In the genomic region with DNA sequence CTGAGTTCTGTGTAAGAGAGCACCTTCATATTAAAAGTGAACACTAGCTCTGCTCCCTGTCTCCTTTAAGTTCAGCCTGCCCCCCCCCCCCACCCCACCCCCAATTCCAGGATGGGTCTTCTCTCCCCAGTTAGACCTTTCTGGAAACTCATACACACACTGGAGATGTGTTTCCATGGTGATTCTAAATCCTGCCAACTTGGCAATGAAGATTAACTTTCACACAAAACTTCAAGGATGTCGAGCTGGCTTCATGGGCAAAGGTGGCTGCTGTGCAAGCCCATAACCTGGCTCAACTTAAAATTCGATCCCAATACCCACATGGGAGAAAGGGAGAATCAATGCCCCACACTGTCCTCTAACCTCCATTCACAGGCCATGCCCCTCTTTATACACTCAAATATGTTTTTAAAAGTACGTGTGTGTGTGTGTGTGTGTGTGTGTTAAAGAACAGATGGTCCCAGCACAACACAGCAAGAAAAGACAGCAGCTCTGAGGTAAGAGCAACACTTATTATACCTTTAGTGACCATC, we compare ENCODE assay signal across 9 mouse cellular contexts. TPM values are rescaled to one million over a fixed set of nuclear protein-coding genes. Genes with fewer than 3 reads are reported as not detected.
DNase-seq lines count a peak whose midpoint lies in the region; ATAC-seq and TF ChIP-seq lines count a peak whose summit lies in the region.
"Had no signal": no experiment of that assay in that cellular context is flagged by ENCODE, and none has a peak within 500 bp of the region (broad histone marks: within the 10 kb centered on the region; RNA-seq: fewer than 3 reads in every experiment).

No protein-coding gene starts in this region.

- peaks cover 34% of the 10 kb centered on the region for H3K79me2 ChIP-seq in CH12.LX (replicated peaks; ENCODE audit: control insufficient read depth, extremely low read depth, insufficient read depth, poor library complexity, severe bottlenecking)

- H3K4me2 ChIP-seq in CH12.LX (ENCODE audit: insufficient read depth, low read depth, poor library complexity, severe bottlenecking) = peak overlapping the region; percentile 67; the same call in 1 of the 2 replicates
- peak overlapping the region; percentile 79 for H3K4me2 ChIP-seq in forebrain, embryonic 14.5 days (ENCODE audit: low read length)
- peak overlapping the region; percentile 90 for H3K4me2 ChIP-seq in liver, embryonic 12.5 days

- peak overlapping the region; percentile 67 for H3K9ac ChIP-seq in CH12.LX (ENCODE audit: insufficient read depth, low read depth)
- H3K9ac ChIP-seq in forebrain, embryonic 14.5 days (ENCODE audit: low read length) = peak overlapping the region; percentile 79
- peak overlapping the region; percentile 77 for H3K9ac ChIP-seq in liver, embryonic 12.5 days

- no peak overlapping the region for H3K27ac ChIP-seq in CH12.LX (ENCODE audit: insufficient read depth, low read depth)
- peak overlapping the region; percentile 97 for H3K27ac ChIP-seq in forebrain, embryonic 14.5 days (ENCODE audit: low read depth, low read length)
- H3K27ac ChIP-seq in liver, embryonic 12.5 days = peak overlapping the region; percentile 90

- TF ChIP-seq RAD21 in CH12.LX (IDR thresholded peaks at IDR 0.05; ENCODE audit: low read depth, low read length) = no peak

- peaks cover 19 to 50% of the 10 kb centered on the region in 2 experiments for H3K36me3 ChIP-seq in CH12.LX (replicated peaks in 1 of 2; ENCODE audit: control insufficient read depth in 1 of 2, insufficient read depth in 1 of 2, low read length in 1 of 2)
- peaks cover 22% of the 10 kb centered on the region for H3K36me3 ChIP-seq in forebrain, embryonic 14.5 days (ENCODE audit: control insufficient read depth, insufficient read depth, low read length)
- peaks cover 42% of the 10 kb centered on the region for H3K36me3 ChIP-seq in liver, embryonic 12.5 days

- no peaks in the 10 kb centered on the region for H3K9me3 ChIP-seq in CH12.LX (replicated peaks; ENCODE audit: low read length)
- no peaks in the 10 kb centered on the region for H3K9me3 ChIP-seq in forebrain, embryonic 14.5 days (replicated peaks; ENCODE audit: control insufficient read depth, low read length)
- no peaks in the 10 kb centered on the region for H3K9me3 ChIP-seq in liver, embryonic 12.5 days (replicated peaks)

- no peak for TF ChIP-seq EP300 in CH12.LX (IDR thresholded peaks at IDR 0.05; ENCODE audit: low read length)

- H3K4me3 ChIP-seq in CH12.LX (replicated peaks in 1 of 3; ENCODE audit: low read depth in 2 of 3, low read length in 2 of 3, poor library complexity in 1 of 3) = peak overlapping the region in 1 of 3 experiments; percentile 93
- H3K4me3 ChIP-seq in forebrain, embryonic 14.5 days (ENCODE audit: low read depth, low read length) = peak overlapping the region; percentile 80
- peak overlapping the region; percentile 88 for H3K4me3 ChIP-seq in liver, embryonic 12.5 days

- TF ChIP-seq POLR2A in CH12.LX (IDR thresholded peaks at IDR 0.05; ENCODE audit: low read depth, low read length) = no peak

- no peak for ATAC-seq in forebrain, embryonic 14.5 days
- ATAC-seq in liver, embryonic 12.5 days = no peak

- dilution Hi-C loops in CH12.LX (cut with MboI; ENCODE audit: extremely low pct_ligation_motif_present, extremely low pct_unique_long_range_greater_than_20kb, low sequenced_read_pairs) = no loop called here

- no peaks in the 10 kb centered on the region for H3K27me3 ChIP-seq in CH12.LX (replicated peaks)
- H3K27me3 ChIP-seq in forebrain, embryonic 14.5 days (replicated peaks; ENCODE audit: control insufficient read depth, insufficient read depth, low read length) = no peaks in the 10 kb centered on the region
- no peaks in the 10 kb centered on the region for H3K27me3 ChIP-seq in liver, embryonic 12.5 days (replicated peaks)

- no peak for TF ChIP-seq CTCF in CH12.LX (conservative IDR thresholded peaks at IDR 0.05 in 1 of 2, IDR thresholded peaks at IDR 0.05 in 1 of 2; ENCODE audit: low read depth in 2 of 2, low read length in 2 of 2)

- WGBS in forebrain, embryonic 14.5 days = 41% methylated on average over 3 of the region's 3 CpGs
- WGBS in liver, embryonic 12.5 days (ENCODE audit: insufficient replicate concordance) = 68% methylated on average over 3 of the region's 3 CpGs

- peaks cover 21 to 64% of the 10 kb centered on the region in 2 experiments for H3K4me1 ChIP-seq in CH12.LX (ENCODE audit: control insufficient read depth in 1 of 2, insufficient read depth in 2 of 2)
- peaks cover 29% of the 10 kb centered on the region for H3K4me1 ChIP-seq in forebrain, embryonic 14.5 days (ENCODE audit: control insufficient read depth, insufficient read depth, low read length)
- peaks cover 50% of the 10 kb centered on the region for H3K4me1 ChIP-seq in liver, embryonic 12.5 days

- in situ Hi-C loops in CH12.LX (cut with MboI; ENCODE audit: low pct_ligation_motif_present, low pct_unique_long_range_greater_than_20kb, low sequenced_read_pairs) = no loop called here

- DNase-seq in heart, adult 11 months = peak; percentile 58
- no peak for DNase-seq in heart, postnatal 4 days
- no peak for DNase-seq in CH12.LX (ENCODE audit: extremely low read depth)
- DNase-seq in forebrain, embryonic 14.5 days (ENCODE audit: low spot score) = peak; percentile 54
- DNase-seq in right cerebral cortex, postnatal 10 days (ENCODE audit: low spot score in 2 of 2) = no peak
- no peak for DNase-seq in urinary bladder, adult 18-20 months (ENCODE audit: low spot score in 2 of 2)
- DNase-seq in right cerebral cortex, postnatal 4 days = no peak

TF ChIP-seq in CH12.LX, 34 proteins besides CTCF, POLR2A, EP300 and RAD21:
- TF ChIP-seq MYC (IDR thresholded peaks at IDR 0.05; ENCODE audit: low read depth, low read length) = no peak
- TF ChIP-seq CHD2 (IDR thresholded peaks at IDR 0.05; ENCODE audit: low read length) = no peak

RNA-seq across cellular contexts. Expression of gene Ppp6r1, which starts 1.2 kb away (rescaled TPM):
- total RNA-seq in heart, postnatal 4 days (2021) = 10 to 100 TPM; 79.1 to 81.3 TPM
- total RNA-seq in CH12.LX (2012; rRNA removed) (85.6 and 91.2 TPM in 2 replicates), CH12.LX (2014; rRNA removed) (53.0 and 59.2 TPM in 2 replicates)
- 108 and 118 TPM in 2 replicates for polyA plus RNA-seq in CH12.LX (2012; ENCODE audit: insufficient read length, low read depth)
- polyA plus RNA-seq in forebrain, embryonic 14.5 days (2014; fragmentation: Nextera tagmentation; extraction: Ambion mirVana) = 4.4 and 5.3 TPM in 2 replicates
- polyA plus RNA-seq in liver, embryonic 12.5 days (2016; fragmentation: Nextera tagmentation; extraction: Ambion mirVana) = 12.0 and 12.7 TPM in 2 replicates

RNA-seq across cellular contexts. Expression of gene Hspbp1, which starts 24.9 kb away (rescaled TPM):
- 10 to 100 TPM; 51.5 to 54.7 TPM for total RNA-seq in heart, postnatal 4 days (2021)
- total RNA-seq in CH12.LX (2012; rRNA removed) = 131 and 136 TPM in 2 replicates
- total RNA-seq in CH12.LX (2014; rRNA removed) = 92.3 and 98.8 TPM in 2 replicates
- 82.7 and 90.6 TPM in 2 replicates for polyA plus RNA-seq in CH12.LX (2012; ENCODE audit: insufficient read length, low read depth)
- polyA plus RNA-seq in forebrain, embryonic 14.5 days (2014; fragmentation: Nextera tagmentation; extraction: Ambion mirVana) = 141 and 156 TPM in 2 replicates
- polyA plus RNA-seq in liver, embryonic 12.5 days (2016; fragmentation: Nextera tagmentation; extraction: Ambion mirVana) = 90.8 and 95.6 TPM in 2 replicates

RNA-seq across cellular contexts. Expression of gene Tmem86b, which starts 28.8 kb away (rescaled TPM):
- 1 to 10 TPM; 6.6 to 8.5 TPM for total RNA-seq in heart, postnatal 4 days (2021)
- total RNA-seq in CH12.LX (2012; rRNA removed) = 5.9 and 7.2 TPM in 2 replicates
- 4.3 TPM in 2 replicates for total RNA-seq in CH12.LX (2014; rRNA removed)
- 9.1 and 10.6 TPM in 2 replicates for polyA plus RNA-seq in CH12.LX (2012; ENCODE audit: insufficient read length, low read depth)
- polyA plus RNA-seq in forebrain, embryonic 14.5 days (2014; fragmentation: Nextera tagmentation; extraction: Ambion mirVana) = 2.4 and 2.6 TPM in 2 replicates
- 25.7 and 26.1 TPM in 2 replicates for polyA plus RNA-seq in liver, embryonic 12.5 days (2016; fragmentation: Nextera tagmentation; extraction: Ambion mirVana)

RNA-seq across cellular contexts. Expression of gene Brsk1, which starts 30.4 kb away (rescaled TPM):
- total RNA-seq in heart, postnatal 4 days (2021) = 1 to 10 TPM; 4.1 to 5.9 TPM
- 0.21 and 0.25 TPM in 2 replicates for total RNA-seq in CH12.LX (2012; rRNA removed)
- not detected in 2 replicates for total RNA-seq in CH12.LX (2014; rRNA removed)
- polyA plus RNA-seq in CH12.LX (2012; ENCODE audit: insufficient read length, low read depth) = not detected in 2 replicates
- polyA plus RNA-seq in forebrain, embryonic 14.5 days (2014; fragmentation: Nextera tagmentation; extraction: Ambion mirVana) = 7.9 and 8.0 TPM in 2 replicates
- 0.19 and 0.29 TPM in 2 replicates for polyA plus RNA-seq in liver, embryonic 12.5 days (2016; fragmentation: Nextera tagmentation; extraction: Ambion mirVana)
- total RNA-seq: monocyte, adult 5-6 weeks had no signal

RNA-seq across cellular contexts. Expression of gene Ptprh, which starts 56.1 kb away (rescaled TPM):
- total RNA-seq in heart, postnatal 4 days (2021) = not detected
- not detected in 2 replicates for total RNA-seq in CH12.LX (2012; rRNA removed)
- total RNA-seq in CH12.LX (2014; rRNA removed) = not detected in 2 replicates
- polyA plus RNA-seq in CH12.LX (2012; ENCODE audit: insufficient read length, low read depth) = not detected in 2 replicates
- polyA plus RNA-seq in forebrain, embryonic 14.5 days (2014; fragmentation: Nextera tagmentation; extraction: Ambion mirVana) = not detected in 2 replicates
- not detected in 2 replicates for polyA plus RNA-seq in liver, embryonic 12.5 days (2016; fragmentation: Nextera tagmentation; extraction: Ambion mirVana)
- total RNA-seq: monocyte, adult 5-6 weeks had no signal

Comparison
In these comparisons a context has a peak if more than half of its experiments do, and no peak if none do; other contexts are left out.
1. DNase-seq: peak in heart, adult 11 months (single experiment) and forebrain, embryonic 14.5 days (single experiment); none in heart, postnatal 4 days (single experiment), CH12.LX (single experiment), right cerebral cortex, postnatal 10 days (0 of 2), urinary bladder, adult 18-20 months (0 of 2) and right cerebral cortex, postnatal 4 days (single experiment).
2. Peak in every context shown above with its lines, with median percentiles within 50 percentile points of each other: H3K4me2 ChIP-seq and H3K9ac ChIP-seq.